Mouse (Mus musculus) cortical plate, adult 2 months (tissue): ENCODE measurements at regions not wholly inside any gene's neighbourhood (a gene's known extent, or its start where the extent isn't known, plus 50 kb on each side); places are given as distances from the start of the nearest gene placed in this dataset.

Experiments used
- H3K27ac ChIP-seq: fragments of 200-500 bp; 2 replicates; pipeline ENCODE4 v1.5.1; 2012; ENCODE audit warnings: low read length, control low read depth, inconsistent platforms; ENCODE audit not compliant: insufficient read depth
- H3K4me1 ChIP-seq: fragments of 200-500 bp; 2 replicates; pipeline ENCODE4 v1.6.1; 2011; ENCODE audit warnings: low read length; ENCODE audit not compliant: control insufficient read depth, insufficient read depth
- H3K4me3 ChIP-seq: fragments of 200-500 bp; 2 replicates; pipeline ENCODE4 v1.5.1; 2011; ENCODE audit warnings: mild to moderate bottlenecking, low read length, control low read depth; ENCODE audit not compliant: insufficient read depth
- CTCF ChIP-seq: fragments of 200-500 bp; IDR thresholded peaks from 2 replicates; pipeline ENCODE4 v1.5.1; 2011; ENCODE audit warnings: mild to moderate bottlenecking, control low read depth, low read length; ENCODE audit not compliant: insufficient read depth; ENCODE audit errors: extremely low read depth
- POLR2A ChIP-seq: fragments of 200-500 bp; IDR thresholded peaks from 2 replicates; pipeline ENCODE4 v1.6.1; 2011; ENCODE audit warnings: mild to moderate bottlenecking, low read length, control low read depth; ENCODE audit not compliant: insufficient read depth; ENCODE audit errors: extremely low read depth

- Histone ChIP-seq H3K4me3 (no peak overlapping the region), H3K4me1 (no peaks in the 10 kb centered on the region; the same call in 1 of the 2 replicates), H3K27ac (no peak overlapping the region)
- TF ChIP-seq POLR2A (no peak), CTCF (no peak)
These were observed 58.3 kb upstream of the Mef2a start for GRCm38 (mm10) chr7:67430987-67431386.

DNA sequence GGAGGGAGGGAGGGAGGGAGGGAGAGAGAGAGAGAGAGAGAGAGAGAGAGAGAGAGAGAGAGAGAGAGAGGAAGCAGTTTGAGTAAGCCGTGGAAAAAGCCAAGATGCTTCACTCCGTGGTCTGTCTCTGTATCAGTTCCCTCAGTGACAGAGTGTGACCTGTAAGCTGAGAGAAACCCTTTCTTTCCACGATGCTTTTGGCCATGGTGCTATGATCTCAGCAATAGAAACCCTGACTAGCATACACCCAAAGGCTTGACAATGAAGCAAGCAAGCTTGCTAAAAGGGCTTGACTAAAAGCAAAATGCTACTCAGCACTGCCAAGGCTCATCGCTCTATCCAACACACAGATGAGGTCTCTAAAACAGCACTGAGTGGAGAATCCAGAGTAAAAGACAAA, 57.4 kb upstream of the Mef2a start:
- TF ChIP-seq POLR2A (no peak), CTCF (no peak)

GRCm38 (mm10) chr7:67429008-67429873, 56.6 kb upstream of the Mef2a start:
- H3K4me3 ChIP-seq: no peak overlapping the region
- TF ChIP-seq CTCF (no peak), POLR2A (no peak)
- no peaks in the 10 kb centered on the region; the same call in 1 of the 2 replicates for H3K4me1 ChIP-seq
- no peak overlapping the region for H3K27ac ChIP-seq

More for the DNA sequence above, 57.4 kb upstream of the Mef2a start:
- no peak overlapping the region for H3K27ac ChIP-seq
- H3K4me3 ChIP-seq: no peak overlapping the region
- no peaks in the 10 kb centered on the region; the same call in 1 of the 2 replicates for H3K4me1 ChIP-seq

DNA sequence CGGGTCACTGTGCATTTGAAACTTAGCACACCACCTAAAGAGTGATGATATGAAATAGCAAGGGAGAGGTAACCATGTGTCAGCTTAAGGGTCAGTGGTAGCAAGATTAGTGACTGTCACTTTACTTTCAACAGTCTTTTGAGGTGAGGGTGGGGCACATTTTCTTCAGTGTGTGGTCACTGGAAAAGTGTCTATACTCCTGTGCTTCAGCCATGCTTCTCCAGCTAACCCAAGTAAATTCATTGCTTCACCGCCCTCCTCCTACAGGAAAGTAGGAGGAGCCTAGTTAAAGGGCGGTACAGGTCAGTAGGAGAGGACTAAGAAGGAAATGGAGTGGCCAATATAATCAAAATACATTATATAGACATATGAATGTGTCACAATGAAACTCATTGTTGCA, 55.7 kb upstream of the Mef2a start:
- H3K4me3 ChIP-seq: no peak overlapping the region
- H3K4me1 ChIP-seq: no peaks in the 10 kb centered on the region; the same call in 1 of the 2 replicates
- no peak for TF ChIP-seq POLR2A
- no peak for TF ChIP-seq CTCF
- no peak overlapping the region for H3K27ac ChIP-seq

- Histone ChIP-seq H3K4me3 (no peak overlapping the region), H3K4me1 (peaks cover 5% of the 10 kb centered on the region), H3K27ac (no peak overlapping the region)
- no peak for TF ChIP-seq CTCF
- TF ChIP-seq POLR2A: no peak
These were observed 53.4 kb upstream of the Mef2a start for GRCm38 (mm10) chr7:67426076-67426475.

- peaks cover 6% of the 10 kb centered on the region for H3K4me1 ChIP-seq
These were observed 52.9 kb upstream of the Mef2a start for GRCm38 (mm10) chr7:67425581-67425980.

DNA sequence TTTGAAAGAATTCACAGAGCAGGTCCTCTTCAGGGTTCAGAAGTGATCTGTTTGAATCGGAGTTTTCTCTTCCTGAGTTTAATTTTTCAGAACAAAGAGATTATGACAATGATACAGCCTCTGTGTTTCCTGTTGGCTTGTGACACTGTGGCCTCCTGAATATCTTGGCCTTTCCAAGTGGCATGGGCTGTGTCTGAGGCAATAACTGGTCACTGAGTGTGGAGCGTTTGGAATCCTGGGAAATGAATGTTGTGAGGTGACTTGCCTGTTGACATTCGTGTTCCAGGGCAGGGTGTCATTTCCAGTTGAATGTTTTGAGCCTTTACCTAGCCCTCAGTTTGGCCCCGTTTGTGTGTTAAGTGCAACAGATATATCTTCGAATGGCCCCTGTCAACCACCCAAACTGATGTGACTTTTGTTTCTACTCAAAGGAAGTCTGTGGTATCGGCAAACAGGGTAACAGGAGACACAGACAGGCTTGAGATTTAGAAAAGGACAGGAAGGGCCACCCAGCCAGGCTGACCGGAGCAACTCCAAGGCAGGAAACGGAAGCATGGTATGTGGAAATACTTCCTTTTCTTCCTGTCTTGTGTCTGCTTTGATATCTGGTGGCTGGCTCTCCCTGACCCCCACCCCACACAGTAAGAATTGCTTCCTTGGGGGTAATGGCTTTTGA, 52.3 kb upstream of the Mef2a start:
- TF ChIP-seq CTCF (no peak), POLR2A (no peak)
- no peak overlapping the region for H3K27ac ChIP-seq
- H3K4me3 ChIP-seq: no peak overlapping the region
- peaks cover 6% of the 10 kb centered on the region for H3K4me1 ChIP-seq

More at GRCm38 (mm10) chr7:67425581-67425980, 52.9 kb upstream of the Mef2a start:
- Histone ChIP-seq H3K4me3 (no peak overlapping the region), H3K27ac (no peak overlapping the region)
- TF ChIP-seq POLR2A: no peak
- no peak for TF ChIP-seq CTCF
